Mouse (Mus musculus) liver, postnatal 0 days (tissue): ENCODE results near the gene Vps33b.

Source experiments
- CTCF ChIP-seq: sonication (generic); IDR thresholded peaks from 2 replicates; pipeline ENCODE4 v1.5.1; 2016; ENCODE audit warnings: antibody characterized with exemption, low read depth
- EP300 ChIP-seq: IDR thresholded peaks from 2 replicates; pipeline ENCODE4 v1.6.1; 2016; ENCODE audit warnings: antibody characterized with exemption, low read depth, mild to moderate bottlenecking

GRCm38 (mm10) chr7:80330278-80330677 is 60.8 kb downstream of the Vps33b start:
- TF ChIP-seq CTCF (no peak), EP300 (no peak)
